Mouse (Mus musculus) heart, postnatal 0 days (tissue): ENCODE measurements around the gene Sbf1.

Source experiments
- CTCF ChIP-seq: IDR thresholded peaks from 2 replicates; pipeline ENCODE4 v1.5.1; 2016; ENCODE audit warnings: antibody characterized with exemption, control low read depth, low read depth
- EP300 ChIP-seq: IDR thresholded peaks from 2 replicates; pipeline ENCODE4 v1.6.1; 2016; ENCODE audit warnings: antibody characterized with exemption, low read depth

GRCm38 (mm10) chr15:89323656-89324055, 8.5 kb upstream of the Sbf1 start:
- no peak for TF ChIP-seq CTCF
- no peak for TF ChIP-seq EP300
